Mouse (Mus musculus) hindbrain, embryonic 14.5 days (tissue): Measurements from ENCODE around the gene Rbm20. TPM values are rescaled to one million over a fixed set of nuclear protein-coding genes. Genes with fewer than 3 reads are reported as not detected.

Source experiments
- ATAC-seq: fragments of 200-750 bp; cut with Nextera tagmentation; 2 replicates; pipeline ENCODE4 v1.8.0; 2017; ENCODE audit warnings: moderate number of reproducible peaks, mild to moderate bottlenecking, moderate TSS enrichment, moderate library complexity; ENCODE audit not compliant: low FRiP score
- DNase-seq: peaks from one replicate; pipeline ENCODE4 v3.0.0-alpha.2; 2015; ENCODE audit warnings: low spot score
- H3K27ac ChIP-seq: fragments of 300-500 bp; sonication (generic); 2 replicates; pipeline ENCODE4 v1.5.1; 2014; ENCODE audit warnings: mild to moderate bottlenecking, moderate library complexity
- H3K27me3 ChIP-seq: fragments of 300-500 bp; sonication (generic); 2 replicates; pipeline ENCODE4 v1.6.1; 2014; ENCODE audit warnings: mild to moderate bottlenecking, low read length, mixed read lengths; ENCODE audit not compliant: control insufficient read depth, insufficient read depth
- H3K36me3 ChIP-seq: fragments of 300-500 bp; sonication (generic); replicated peaks from 2 replicates; pipeline ENCODE4 v1.6.1; 2014; ENCODE audit not compliant: control insufficient read depth, insufficient read depth
- H3K4me1 ChIP-seq: fragments of 300-500 bp; sonication (generic); replicated peaks from 2 replicates; pipeline ENCODE4 v1.6.1; 2014; ENCODE audit warnings: antibody characterized with exemption, low read length, mixed read lengths; ENCODE audit not compliant: control insufficient read depth, insufficient read depth
- H3K4me2 ChIP-seq: fragments of 300-500 bp; sonication (generic); replicated peaks from 2 replicates; pipeline ENCODE4 v1.6.1; 2014; ENCODE audit warnings: mild to moderate bottlenecking, moderate library complexity
- H3K4me3 ChIP-seq: fragments of 300-500 bp; sonication (generic); replicated peaks from 2 replicates; pipeline ENCODE4 v1.5.1; 2014; ENCODE audit warnings: mild to moderate bottlenecking, low read length
- H3K9ac ChIP-seq: fragments of 300-500 bp; sonication (generic); 2 replicates; pipeline ENCODE4 v1.6.1; 2014
- H3K9me3 ChIP-seq: fragments of 300-500 bp; sonication (generic); 2 replicates; pipeline ENCODE4 v1.6.1; 2016; ENCODE audit warnings: low read length; ENCODE audit not compliant: control insufficient read depth
- WGBS: fragments of 180-500 bp; shearing (Covaris S2); extraction: QIAGEN DNeasy Blood & Tissue Kit; methylation state at CpG from one replicate; pipeline ENCODE4 v1.1.7; 2014; 5-methylcytosine and 5-hydroxymethylcytosine counted together
- polyA plus RNA-seq: library from polyadenylated mRNA; unstranded; fragments of >200 nt; fragmentation: Nextera tagmentation; extraction: Ambion mirVana; gene quantifications from 2 replicates; pipeline ENCODE4 v1.2.1, GENCODE M21; 2014

Gene Rbm20
- polyA plus RNA-seq, 1 experiment from 2014 or later, result 0.94 TPM

- no peaks in the 10 kb centered on the region for H3K27me3 ChIP-seq
- no peaks in the 10 kb centered on the region for H3K9me3 ChIP-seq
- no peaks in the 10 kb centered on the region for H3K36me3 ChIP-seq
- H3K9ac ChIP-seq, result no peak overlapping the region
- no peak for DNase-seq
- ATAC-seq, result no peak
- H3K4me1 ChIP-seq, result 0 out of 2 replicates have a peak, but pooled peaks cover 6% of the 10 kb centered on the region
- H3K4me2 ChIP-seq, result no peak overlapping the region
- WGBS, result 82% methylated on average over 1 of the region's 1 CpGs
- H3K4me3 ChIP-seq, result no peak overlapping the region
- no peak overlapping the region for H3K27ac ChIP-seq
These were observed 203.4 kb downstream of the Rbm20 start for GRCm38 (mm10) chr19:53880460-53880859.

- no peak for DNase-seq
- Histone ChIP-seq H3K4me1 (0 out of 2 replicates have a peak, but pooled peaks cover 6% of the 10 kb centered on the region), H3K27me3 (no peaks in the 10 kb centered on the region; the same call in 1 of the 2 replicates), H3K9me3 (no peaks in the 10 kb centered on the region), H3K27ac (no peak overlapping the region), H3K36me3 (no peaks in the 10 kb centered on the region), H3K4me2 (no peak overlapping the region), H3K4me3 (no peak overlapping the region), H3K9ac (no peak overlapping the region)
- WGBS, result 51% methylated on average over 5 of the region's 5 CpGs
- no peak for ATAC-seq
These were observed 204.7 kb downstream of the Rbm20 start for GRCm38 (mm10) chr19:53881786-53882185.

- no peak overlapping the region for H3K4me2 ChIP-seq
- H3K4me1 ChIP-seq, result 0 out of 2 replicates have a peak, but pooled peaks cover 9% of the 10 kb centered on the region
- H3K4me3 ChIP-seq, result no peak overlapping the region
- no peak for ATAC-seq
- WGBS, result 37% methylated on average over 10 of the region's 10 CpGs
- H3K27me3 ChIP-seq, result no peaks in the 10 kb centered on the region; the same call in 1 of the 2 replicates
- H3K9ac ChIP-seq, result no peak overlapping the region
- no peaks in the 10 kb centered on the region for H3K9me3 ChIP-seq
- no peaks in the 10 kb centered on the region for H3K36me3 ChIP-seq
- H3K27ac ChIP-seq, result no peak overlapping the region
- no peak for DNase-seq
These were observed 208.3 kb downstream of the Rbm20 start for GRCm38 (mm10) chr19:53885450-53885849.

- Histone ChIP-seq H3K4me3 (no peak overlapping the region), H3K4me1 (0 out of 2 replicates have a peak, but pooled peaks cover 5% of the 10 kb centered on the region), H3K9ac (no peak overlapping the region), H3K9me3 (no peaks in the 10 kb centered on the region), H3K27me3 (no peaks in the 10 kb centered on the region; the same call in 1 of the 2 replicates), H3K36me3 (no peaks in the 10 kb centered on the region), H3K27ac (no peak overlapping the region), H3K4me2 (no peak overlapping the region)
- ATAC-seq (no peak), DNase-seq (no peak)
- 92% methylated on average over 10 of the region's 10 CpGs for WGBS
These were observed 209.7 kb downstream of the Rbm20 start for GRCm38 (mm10) chr19:53886576-53887370.

GRCm38 (mm10) chr19:53887822-53888221, 210.7 kb downstream of the Rbm20 start:
- H3K27me3 ChIP-seq, result no peaks in the 10 kb centered on the region; the same call in 1 of the 2 replicates
- no peak overlapping the region for H3K9ac ChIP-seq
- 83% methylated on average over 3 of the region's 3 CpGs for WGBS
- DNase-seq, result no peak
- H3K4me3 ChIP-seq, result no peak overlapping the region
- no peak for ATAC-seq
- no peaks in the 10 kb centered on the region for H3K9me3 ChIP-seq
- 0 out of 2 replicates have a peak, but pooled peaks cover 3% of the 10 kb centered on the region for H3K4me1 ChIP-seq
- H3K27ac ChIP-seq, result no peak overlapping the region
- H3K36me3 ChIP-seq, result no peaks in the 10 kb centered on the region
- no peak overlapping the region for H3K4me2 ChIP-seq

GRCm38 (mm10) chr19:53888331-53888730, 211.2 kb downstream of the Rbm20 start:
- no peaks in the 10 kb centered on the region for H3K36me3 ChIP-seq
- no peak for ATAC-seq
- no peak overlapping the region for H3K4me3 ChIP-seq
- no peak for DNase-seq
- 0 out of 2 replicates have a peak, but pooled peaks cover 3% of the 10 kb centered on the region for H3K4me1 ChIP-seq
- H3K9ac ChIP-seq, result no peak overlapping the region
- H3K9me3 ChIP-seq, result no peaks in the 10 kb centered on the region
- no peak overlapping the region for H3K27ac ChIP-seq
- H3K4me2 ChIP-seq, result no peak overlapping the region
- H3K27me3 ChIP-seq, result no peaks in the 10 kb centered on the region; the same call in 1 of the 2 replicates
- WGBS, result 84% methylated on average over 9 of the region's 9 CpGs

- H3K9me3 ChIP-seq, result no peaks in the 10 kb centered on the region
- no peak overlapping the region for H3K4me3 ChIP-seq
- no peak for DNase-seq
- whole genome bisulfite sequencing, result 86% methylated on average over 5 of the region's 5 CpGs
- no peak overlapping the region for H3K9ac ChIP-seq
- no peak for ATAC-seq
- no peak overlapping the region for H3K4me2 ChIP-seq
- no peaks in the 10 kb centered on the region for H3K36me3 ChIP-seq
- H3K27me3 ChIP-seq, result no peaks in the 10 kb centered on the region; the same call in 1 of the 2 replicates
- H3K4me1 ChIP-seq, result 0 out of 2 replicates have a peak, but pooled peaks cover 3% of the 10 kb centered on the region
- H3K27ac ChIP-seq, result no peak overlapping the region
These were observed 212.4 kb downstream of the Rbm20 start for GRCm38 (mm10) chr19:53889555-53889954.

- no peak overlapping the region for H3K4me3 ChIP-seq
- 0 out of 2 replicates have a peak, but pooled peaks cover 3% of the 10 kb centered on the region for H3K4me1 ChIP-seq
- H3K9me3 ChIP-seq, result no peaks in the 10 kb centered on the region
- H3K9ac ChIP-seq, result no peak overlapping the region
- H3K27me3 ChIP-seq, result no peaks in the 10 kb centered on the region; the same call in 1 of the 2 replicates
- no peak overlapping the region for H3K4me2 ChIP-seq
- ATAC-seq (no peak), DNase-seq (no peak)
- no peak overlapping the region for H3K27ac ChIP-seq
- WGBS, result 52% methylated on average over 5 of the region's 5 CpGs
- no peaks in the 10 kb centered on the region for H3K36me3 ChIP-seq
These were observed 213.2 kb downstream of the Rbm20 start for GRCm38 (mm10) chr19:53890274-53890673.

- no peak overlapping the region for H3K4me3 ChIP-seq
- no peak overlapping the region for H3K4me2 ChIP-seq
- 0 out of 2 replicates have a peak, but pooled peaks cover 3% of the 10 kb centered on the region for H3K4me1 ChIP-seq
- no peaks in the 10 kb centered on the region for H3K9me3 ChIP-seq
- no peak overlapping the region for H3K27ac ChIP-seq
- DNase-seq, result no peak
- no peak for ATAC-seq
- no peaks in the 10 kb centered on the region; the same call in 1 of the 2 replicates for H3K27me3 ChIP-seq
- WGBS, result 62% methylated on average over 5 of the region's 5 CpGs
- no peaks in the 10 kb centered on the region for H3K36me3 ChIP-seq
- H3K9ac ChIP-seq, result no peak overlapping the region
These were observed 213.7 kb downstream of the Rbm20 start for GRCm38 (mm10) chr19:53890781-53891251.
